Mouse (Mus musculus) erythroblast, embryonic 14.5 days (primary cell): ENCODE results near the gene Kat7. TPM values are rescaled to one million over a fixed set of nuclear protein-coding genes. Genes with fewer than 3 reads are reported as not detected.
A peak's percentile ranks its signal among the peaks of the same experiment; 100 is the strongest.

ENCODE experiments used
- H3K27me3 ChIP-seq: 2 replicates; pipeline ENCODE4 v1.6.1; 2012; ENCODE audit warnings: inconsistent platforms; ENCODE audit not compliant: control insufficient read depth
- H3K36me3 ChIP-seq: 2 replicates; pipeline ENCODE4 v1.6.1; 2012; ENCODE audit warnings: mild to moderate bottlenecking, inconsistent platforms; ENCODE audit not compliant: control insufficient read depth
- H3K4me1 ChIP-seq: 2 replicates; pipeline ENCODE4 v1.6.1; 2012; ENCODE audit warnings: inconsistent platforms; ENCODE audit not compliant: control insufficient read depth
- H3K4me3 ChIP-seq: replicated peaks from 2 replicates; pipeline ENCODE3; 2012; ENCODE audit warnings: moderate library complexity, mild to moderate bottlenecking, inconsistent platforms
- H3K9me3 ChIP-seq: 2 replicates; pipeline ENCODE4 v1.6.1; 2012; ENCODE audit warnings: low read length, inconsistent platforms, mixed read lengths; ENCODE audit not compliant: control insufficient read depth
- GATA1 ChIP-seq: IDR thresholded peaks from 2 replicates; pipeline ENCODE4 v1.6.1; 2012; ENCODE audit warnings: low read length, inconsistent platforms, mixed read lengths
- TAL1 ChIP-seq: IDR thresholded peaks from 3 replicates; pipeline ENCODE4 v1.6.1; 2012; ENCODE audit warnings: low read length, inconsistent platforms, mixed read lengths
- polyA plus RNA-seq: library from polyadenylated mRNA; stranded (reverse); fragments of >175 nt; gene quantifications from 2 replicates; pipeline ENCODE4 v1.2.3, GENCODE M21; 2012

Gene Kat7
- polyA plus RNA-seq, 1 experiment, result 1.4 TPM

- Histone ChIP-seq H3K27me3 (peaks cover 8% of the 10 kb centered on the region), H3K9me3 (no peaks in the 10 kb centered on the region), H3K36me3 (peaks cover 66% of the 10 kb centered on the region), H3K4me3 (no peak overlapping the region), H3K4me1 (no peaks in the 10 kb centered on the region; the same call in 1 of the 2 replicates)
- TF ChIP-seq GATA1 (no peak), TAL1 (no peak)
These were observed 43.4 kb downstream of the Kat7 start for GRCm38 (mm10) chr11:95266540-95267245.

GRCm38 (mm10) chr11:95264455-95265013 lies 45.5 kb downstream of the Kat7 start:
- peaks cover 44% of the 10 kb centered on the region for H3K36me3 ChIP-seq
- H3K27me3 ChIP-seq, result peaks cover 29% of the 10 kb centered on the region
- no peak overlapping the region for H3K4me3 ChIP-seq
- peaks cover 6% of the 10 kb centered on the region for H3K4me1 ChIP-seq
- no peak for TF ChIP-seq TAL1
- TF ChIP-seq GATA1, result no peak
- H3K9me3 ChIP-seq, result no peaks in the 10 kb centered on the region

GRCm38 (mm10) chr11:95263816-95264454 lies 46.1 kb downstream of the Kat7 start:
- Histone ChIP-seq H3K27me3 (peaks cover 35% of the 10 kb centered on the region), H3K36me3 (peaks cover 38% of the 10 kb centered on the region), H3K4me1 (peaks cover 12% of the 10 kb centered on the region), H3K9me3 (no peaks in the 10 kb centered on the region), H3K4me3 (no peak overlapping the region)
- TF ChIP-seq TAL1 (no peak), GATA1 (no peak)

- peaks cover 59% of the 10 kb centered on the region for H3K27me3 ChIP-seq
These were observed 48.8 kb downstream of the Kat7 start, which contains the start of gene Tac4 for GRCm38 (mm10) chr11:95261178-95261751. Tac4 (plus strand) TSS chr11:95261529.

GRCm38 (mm10) chr11:95259088-95259849 lies 50.8 kb downstream of the Kat7 start:
- Histone ChIP-seq H3K27me3 (peaks cover 61% of the 10 kb centered on the region), H3K4me1 (peaks cover 19% of the 10 kb centered on the region)
- no peak for TF ChIP-seq TAL1
- TF ChIP-seq GATA1, result no peak

More at GRCm38 (mm10) chr11:95261178-95261751, 48.8 kb downstream of the Kat7 start, which contains the start of gene Tac4:
- peaks cover 14% of the 10 kb centered on the region for H3K36me3 ChIP-seq
- no peak within 1 kb of the TSS for H3K4me3 ChIP-seq
- H3K9me3 ChIP-seq, result no peaks in the 10 kb centered on the region
- H3K4me1 ChIP-seq, result peaks cover 19% of the 10 kb centered on the region
- TF ChIP-seq GATA1, result no peak
- TF ChIP-seq TAL1, result no peak

GRCm38 (mm10) chr11:95258490-95258889 lies 51.6 kb downstream of the Kat7 start:
- Histone ChIP-seq H3K36me3 (no peaks in the 10 kb centered on the region), H3K4me3 (peak overlapping the region; percentile 66), H3K27me3 (peaks cover 61% of the 10 kb centered on the region), H3K9me3 (no peaks in the 10 kb centered on the region), H3K4me1 (peaks cover 19% of the 10 kb centered on the region)
- TF ChIP-seq TAL1 (no peak), GATA1 (no peak)

More at GRCm38 (mm10) chr11:95259088-95259849, 50.8 kb downstream of the Kat7 start:
- H3K4me3 ChIP-seq, result peak overlapping the region; percentile 66
- no peaks in the 10 kb centered on the region for H3K36me3 ChIP-seq
- no peaks in the 10 kb centered on the region for H3K9me3 ChIP-seq

GRCm38 (mm10) chr11:95257930-95258329 lies 52.1 kb downstream of the Kat7 start:
- Histone ChIP-seq H3K4me3 (no peak overlapping the region), H3K36me3 (no peaks in the 10 kb centered on the region), H3K4me1 (peaks cover 19% of the 10 kb centered on the region), H3K9me3 (no peaks in the 10 kb centered on the region), H3K27me3 (peaks cover 61% of the 10 kb centered on the region)
- TF ChIP-seq TAL1, result no peak
- TF ChIP-seq GATA1, result no peak

GRCm38 (mm10) chr11:95255747-95256146 lies 54.3 kb downstream of the Kat7 start:
- Histone ChIP-seq H3K4me1 (peaks cover 16% of the 10 kb centered on the region), H3K9me3 (no peaks in the 10 kb centered on the region), H3K4me3 (no peak overlapping the region), H3K27me3 (peaks cover 44% of the 10 kb centered on the region), H3K36me3 (no peaks in the 10 kb centered on the region)
- no peak for TF ChIP-seq TAL1
- TF ChIP-seq GATA1, result no peak
